In the genomic region with DNA sequence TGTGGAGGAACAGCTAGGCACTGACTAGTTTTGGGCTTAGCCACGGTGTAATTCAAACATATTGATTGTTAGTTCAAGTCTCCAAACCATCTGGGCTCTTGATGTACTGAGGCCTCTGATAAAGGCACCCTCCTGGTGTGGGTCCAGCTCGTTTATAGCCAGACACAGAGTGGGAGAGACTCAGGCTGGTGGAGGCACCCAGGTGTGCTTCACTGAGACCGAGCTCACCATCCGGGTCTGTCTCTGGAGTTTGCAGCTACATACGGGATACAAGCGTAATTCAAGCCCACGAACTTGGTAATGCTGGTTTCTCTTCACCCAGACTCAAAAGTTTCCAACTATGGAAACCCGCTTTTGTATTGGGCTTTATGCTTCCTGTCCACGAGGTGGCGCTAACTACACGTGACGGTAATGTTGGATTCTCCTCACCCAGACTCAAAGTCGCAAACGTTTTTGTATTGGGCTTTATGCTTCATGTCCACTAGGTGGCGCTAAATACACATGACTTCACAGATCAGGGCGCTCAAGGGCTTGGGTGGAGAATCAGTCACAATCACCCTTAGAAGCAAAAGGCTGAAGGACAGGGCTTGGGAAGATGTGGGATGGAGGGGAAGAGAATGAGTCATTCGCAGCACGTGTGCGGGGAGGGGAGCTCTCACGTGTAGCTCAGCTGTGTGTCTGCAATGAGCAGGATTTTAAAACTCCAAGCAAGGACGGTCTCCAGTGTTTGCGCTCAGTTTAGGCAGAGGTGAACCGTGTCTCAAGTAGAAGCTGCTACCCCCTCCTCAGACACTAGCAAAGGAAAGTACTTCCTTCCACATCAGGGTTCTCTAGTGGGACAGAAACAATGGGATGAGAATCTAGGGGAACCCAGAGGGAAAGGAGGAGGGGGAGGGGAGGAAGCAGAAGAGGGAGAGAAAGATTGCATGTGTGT, we compare ENCODE assay signal across 1 mouse cellular context.
A peak's percentile ranks its signal among the peaks of the same experiment; 100 is the strongest.
TF ChIP-seq lines count a peak whose summit lies in the region.

No protein-coding gene starts in this region.

TF ChIP-seq in CH12.LX, 34 proteins besides CTCF, POLR2A, EP300 and RAD21:
- TF ChIP-seq USF2 (conservative IDR thresholded peaks at IDR 0.05; ENCODE audit: low read depth, low read length) (peak; percentile 48), ZMIZ1 (IDR thresholded peaks at IDR 0.05; ENCODE audit: low read depth, low read length) (no peak), MXI1 (IDR thresholded peaks at IDR 0.05; ENCODE audit: low read depth, low read length) (0 out of 2 replicates have a peak, but pooled peaks have one; percentile 29), TCF12 (IDR thresholded peaks at IDR 0.05; ENCODE audit: low read depth, low read length) (0 out of 2 replicates have a peak, but pooled peaks have one; percentile 33), SIN3A (IDR thresholded peaks at IDR 0.05; ENCODE audit: low read length) (peak; percentile 73), ZNF384 (IDR thresholded peaks at IDR 0.05; ENCODE audit: low read depth, low read length) (no peak), MEF2A (IDR thresholded peaks at IDR 0.05; ENCODE audit: borderline replicate concordance, low read depth, low read length) (peak; percentile 61; the same call in 1 of the 2 replicates), POLR2AphosphoS2 (IDR thresholded peaks at IDR 0.05; ENCODE audit: low read depth, low read length) (no peak), KAT2A (IDR thresholded peaks at IDR 0.05; ENCODE audit: insufficient replicate concordance, low read length) (no peak), IRF4 (IDR thresholded peaks at IDR 0.05; ENCODE audit: low read depth, low read length) (peak; percentile 51; the same call in 1 of the 2 replicates), ZKSCAN1 (IDR thresholded peaks at IDR 0.05; ENCODE audit: borderline replicate concordance, low read depth, low read length) (no peak), ELF1 (IDR thresholded peaks at IDR 0.05; ENCODE audit: low read depth, low read length) (no peak), UBTF (IDR thresholded peaks at IDR 0.05; ENCODE audit: low read depth, low read length) (no peak), MAX (IDR thresholded peaks at IDR 0.05; ENCODE audit: low read length) (peak; percentile 95), CHD2 (IDR thresholded peaks at IDR 0.05; ENCODE audit: low read length) (no peak), MAFK (IDR thresholded peaks at IDR 0.05; ENCODE audit: insufficient replicate concordance, low read length) (0 out of 2 replicates have a peak, but pooled peaks have one; percentile 13), JUND (conservative IDR thresholded peaks at IDR 0.05; ENCODE audit: low read depth, low read length) (peak; percentile 38; the same call in 1 of the 2 replicates), NRF1 (IDR thresholded peaks at IDR 0.05; ENCODE audit: low read depth, low read length) (no peak; the same call in 1 of the 2 replicates), USF1 (IDR thresholded peaks at IDR 0.05; ENCODE audit: low read depth, low read length) (peak; percentile 33), NELFE (IDR thresholded peaks at IDR 0.05; ENCODE audit: low read depth, low read length) (peak; percentile 74; the same call in 1 of the 2 replicates), BHLHE40 (IDR thresholded peaks at IDR 0.05; ENCODE audit: low read depth, low read length) (peak; percentile 97), SMC3 (IDR thresholded peaks at IDR 0.05; ENCODE audit: low read depth, low read length) (peak; percentile 76), MYC (IDR thresholded peaks at IDR 0.05; ENCODE audit: low read depth, low read length) (peak; percentile 88)
TF ChIP-seq in CH12.LX: peak in this region for 14.
